Mouse (Mus musculus) limb, embryonic 12.5 days (tissue): Measurements from ENCODE around the gene Magea4. TPM values are rescaled to one million over a fixed set of nuclear protein-coding genes. Genes with fewer than 3 reads are reported as not detected.

Source experiments
- ATAC-seq: fragments of 200-750 bp; cut with Nextera tagmentation; 2 replicates; pipeline ENCODE4 v1.8.0; 2017; ENCODE audit warnings: low read depth, moderate TSS enrichment; ENCODE audit not compliant: insufficient number of reproducible peaks, insufficient read depth, low FRiP score, low TSS enrichment
- H3K27ac ChIP-seq: fragments of 300-500 bp; sonication (generic); 2 replicates; pipeline ENCODE4 v1.5.1; 2016; ENCODE audit warnings: mild to moderate bottlenecking, moderate library complexity
- H3K27me3 ChIP-seq: fragments of 300-500 bp; sonication (generic); 2 replicates; pipeline ENCODE4 v1.6.1; 2016; ENCODE audit warnings: mild to moderate bottlenecking, moderate library complexity
- H3K36me3 ChIP-seq: fragments of 300-500 bp; sonication (generic); 2 replicates; pipeline ENCODE4 v1.6.1; 2016; ENCODE audit warnings: mild to moderate bottlenecking, moderate library complexity
- H3K4me1 ChIP-seq: fragments of 300-500 bp; sonication (generic); replicated peaks from 2 replicates; pipeline ENCODE4 v1.6.1; 2016
- H3K4me2 ChIP-seq: fragments of 300-500 bp; sonication (generic); 2 replicates; pipeline ENCODE4 v1.6.1; 2016; ENCODE audit warnings: mild to moderate bottlenecking, moderate library complexity
- H3K4me3 ChIP-seq: fragments of 300-500 bp; sonication (generic); replicated peaks from 2 replicates; pipeline ENCODE4 v1.5.1; 2016; ENCODE audit warnings: mild to moderate bottlenecking
- H3K9ac ChIP-seq: fragments of 300-500 bp; sonication (generic); replicated peaks from 2 replicates; pipeline ENCODE4 v1.6.1; 2016; ENCODE audit warnings: mild to moderate bottlenecking, moderate library complexity
- H3K9me3 ChIP-seq: fragments of 300-500 bp; sonication (generic); 2 replicates; pipeline ENCODE4 v1.6.1; 2016; ENCODE audit warnings: mild to moderate bottlenecking, moderate library complexity
- WGBS: fragments of 180-500 bp; shearing (Covaris S2); methylation state at CpG from one replicate; pipeline ENCODE4 v1.1.7; 2016; 5-methylcytosine and 5-hydroxymethylcytosine counted together
- microRNA counts: library from miRNA; unstranded; fragments of <30 nt; microRNA quantifications from one replicate; lab custom pipeline; 2017
- microRNA-seq: library from miRNA; unstranded; fragments of <30 nt; microRNA quantifications from one replicate; pipeline ENCODE4, GENCODE M21; 2017
- polyA plus RNA-seq: library from polyadenylated mRNA; unstranded; fragments of >200 nt; fragmentation: Nextera tagmentation; extraction: Ambion mirVana; gene quantifications from 2 replicates; pipeline ENCODE4 v1.2.1, GENCODE M21; 2016

The Magea4 gene
- polyA plus RNA-seq = not detected in 2 replicates

DNA sequence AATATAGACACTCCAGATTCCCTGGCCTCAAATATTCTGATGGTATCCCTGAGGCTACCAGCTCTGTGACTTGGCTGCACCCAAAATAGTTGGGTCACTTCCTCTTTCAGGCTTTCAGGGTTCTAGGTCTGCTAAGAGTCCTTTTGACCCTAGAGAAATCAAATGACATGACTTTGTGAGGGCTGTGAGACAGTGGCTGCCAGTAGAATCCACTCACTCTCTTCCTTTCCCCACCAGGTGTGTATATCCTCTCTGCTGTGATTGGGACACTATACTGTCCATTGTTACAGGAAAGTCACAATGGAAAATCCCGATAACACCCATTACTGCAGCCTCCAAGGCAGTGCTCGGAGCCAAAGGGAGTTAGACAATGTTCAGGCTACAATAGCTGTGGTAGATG is at the start of gene Magea4:
TSS of gene Magea4 (plus strand) at position 301 of the 400 bp plus-strand sequence.
- 84% methylated on average over 2 of the region's 2 CpGs for WGBS
- no peaks in the 10 kb centered on the region for H3K9me3 ChIP-seq
- no peak for ATAC-seq

DNA sequence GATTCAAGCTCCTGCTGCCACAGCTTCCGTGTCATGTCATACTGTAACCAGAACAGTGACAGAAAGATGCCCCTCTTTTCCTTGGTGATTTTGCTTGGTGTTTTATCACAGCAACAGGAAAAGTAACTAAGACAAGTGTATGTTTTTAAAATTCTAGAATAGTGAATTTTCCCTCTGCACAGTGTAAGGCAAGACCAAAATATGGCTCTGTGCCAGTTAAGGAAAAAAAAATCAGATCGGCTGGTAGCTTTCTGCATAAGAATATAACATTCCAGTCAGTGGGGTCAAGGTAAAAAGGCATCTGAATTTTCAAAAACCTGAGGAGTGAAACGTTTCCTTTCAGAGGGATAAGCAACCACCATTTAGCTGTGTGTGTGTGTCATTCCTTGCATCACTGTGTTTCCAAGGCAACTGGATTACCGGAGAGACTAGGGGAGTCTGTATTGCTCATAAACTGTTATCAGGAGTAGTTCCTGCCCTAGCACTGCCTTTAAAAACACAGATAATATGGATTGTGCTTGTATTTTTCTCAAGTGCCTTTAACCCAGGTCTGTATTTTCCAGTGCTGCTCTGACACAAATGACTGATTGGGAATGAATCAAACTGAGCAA is 18.8 kb upstream of the Magea4 start:
- Histone ChIP-seq H3K9me3 (no peaks in the 10 kb centered on the region), H3K4me2 (no peak overlapping the region), H3K36me3 (no peaks in the 10 kb centered on the region), H3K27me3 (no peaks in the 10 kb centered on the region), H3K4me3 (no peak overlapping the region), H3K9ac (no peak overlapping the region), H3K27ac (no peak overlapping the region), H3K4me1 (no peaks in the 10 kb centered on the region)
- WGBS = 56% methylated on average over 4 of the region's 4 CpGs
- ATAC-seq = no peak

More for the DNA sequence above, at the start of gene Magea4:
- Histone ChIP-seq H3K4me1 (no peaks in the 10 kb centered on the region), H3K4me3 (no peak within 1 kb of the TSS), H3K27ac (no peak within 1 kb of the TSS), H3K36me3 (no peaks in the 10 kb centered on the region), H3K4me2 (no peak within 1 kb of the TSS), H3K27me3 (no peaks in the 10 kb centered on the region; the same call in 1 of the 2 replicates), H3K9ac (no peak within 1 kb of the TSS)

DNA sequence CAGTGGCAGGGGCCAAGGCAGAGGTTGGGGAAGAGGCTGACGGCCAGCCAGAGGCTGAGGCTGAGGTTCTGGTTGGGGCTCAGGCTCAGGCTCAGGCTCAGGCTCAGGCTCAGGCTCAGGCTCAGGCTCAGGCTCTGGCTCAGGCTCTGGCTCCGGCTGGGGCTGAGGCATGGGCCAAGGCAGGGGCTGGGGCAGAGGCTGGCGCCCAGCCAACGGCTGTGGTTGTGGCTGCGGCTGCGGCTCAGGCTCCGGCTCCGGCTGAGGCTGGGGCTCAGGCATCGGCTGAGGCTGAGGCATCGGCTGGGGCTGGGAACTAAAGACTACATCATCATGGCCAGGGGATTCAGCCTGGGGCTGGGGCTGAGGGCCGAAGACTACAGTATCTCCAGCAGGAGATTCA is 48.8 kb downstream of the Magea4 start:
- Histone ChIP-seq H3K9ac (no peak overlapping the region), H3K9me3 (no peaks in the 10 kb centered on the region), H3K36me3 (0 out of 2 replicates have a peak, but pooled peaks cover 4% of the 10 kb centered on the region), H3K27ac (no peak overlapping the region), H3K27me3 (no peaks in the 10 kb centered on the region), H3K4me2 (no peak overlapping the region), H3K4me1 (no peaks in the 10 kb centered on the region), H3K4me3 (no peak overlapping the region)
- WGBS = 93% methylated on average over 11 of the region's 11 CpGs
- ATAC-seq = no peak

MicroRNAs encoded within 50 kb of the gene (microRNA counts, 519-probe panel; counts per million panel counts)
- microRNA mmu-miR-224 (lab: Ali Mortazavi, UCI) (not detected), microRNA mmu-miR-452 (lab: Ali Mortazavi, UCI) (not detected)

Small RNA genes lying within 50 kb of the gene (microRNA-seq; reads per million reads assigned to microRNA genes)
- gene Mir224 = 366 reads per million, percentile 66 among the genes with 10 or more reads in this experiment
- 73.0 reads per million, percentile 47 among the genes with 10 or more reads in this experiment for gene Mir452

Other genes with a start within 250 kb of the Magea4 start
- not detected in 2 replicates for gene Fate1, start 249.0 kb upstream of the Magea4 start, polyA plus RNA-seq
- gene Cnga2, start 230.2 kb upstream of the Magea4 start, polyA plus RNA-seq = 0.28 and 0.40 TPM in 2 replicates
- gene Gabre, start 52.8 kb downstream of the Magea4 start, polyA plus RNA-seq = 3.8 and 4.3 TPM in 2 replicates
- gene Magea10, start 164.8 kb downstream of the Magea4 start, polyA plus RNA-seq = not detected in 2 replicates